Mouse (Mus musculus): ENCODE measurements around the gene B4galnt4. TPM values are rescaled to one million over a fixed set of nuclear protein-coding genes. Genes with fewer than 3 reads are reported as not detected.
"Not testable (repeated sequence)": the region's sequence is repeated elsewhere in the genome, so short reads cannot be mapped to it uniquely, and the experiment has no call there.

Gene B4galnt4
- polyA plus RNA-seq, 1 experiment from 2014 or later = 33.0 TPM

GRCm38 (mm10) chr7:141030390-141030789, 30.5 kb upstream of the B4galnt4 start:
- 36% methylated on average over 3 of the region's 3 CpGs for WGBS

DNA sequence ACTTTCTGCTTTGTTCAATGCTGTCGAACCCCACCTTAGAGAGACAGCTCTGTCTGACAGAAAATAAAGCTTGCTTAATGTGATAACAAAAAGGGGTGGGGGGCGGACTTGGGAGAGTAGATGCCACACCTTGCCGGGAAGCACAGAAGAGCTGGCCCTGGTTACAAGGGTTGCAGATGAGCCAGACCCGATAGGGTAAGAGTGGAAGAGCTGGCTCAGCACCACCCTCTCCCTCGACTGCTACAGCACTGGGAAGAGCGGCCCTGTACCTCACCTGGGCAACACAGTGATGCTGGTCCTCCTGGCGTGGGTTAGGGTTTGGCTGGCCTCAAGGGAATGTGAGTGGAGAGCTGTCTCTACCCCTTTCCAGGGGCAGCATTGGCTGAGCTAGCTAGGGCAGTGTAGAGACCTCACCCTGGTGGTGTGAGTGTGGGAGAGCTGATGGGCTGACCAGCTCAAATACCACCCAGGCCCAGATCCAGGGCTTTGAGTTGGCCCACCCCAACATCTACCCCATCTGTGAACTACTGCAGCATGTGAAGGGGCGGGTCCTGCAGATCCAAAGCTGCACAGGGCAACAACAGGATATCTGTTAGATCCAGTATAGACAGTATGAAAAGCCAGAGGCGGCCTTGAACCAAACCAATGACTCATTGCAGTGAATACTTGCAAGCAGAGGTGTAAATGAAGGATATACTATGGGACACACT, 28.3 kb upstream of the B4galnt4 start:
- no peak overlapping the region for H3K4me3 ChIP-seq
- no peak for ATAC-seq
- H3K36me3 ChIP-seq (ENCODE audit: poor library complexity, severe bottlenecking) = no peaks in the 10 kb centered on the region
- H3K27me3 ChIP-seq = no peaks in the 10 kb centered on the region
- H3K27ac ChIP-seq = no peak overlapping the region
- WGBS = 83% methylated on average over 9 of the region's 9 CpGs
- H3K4me1 ChIP-seq = no peaks in the 10 kb centered on the region
- no peaks in the 10 kb centered on the region for H3K9me3 ChIP-seq (replicated peaks)
- H3K4me2 ChIP-seq = no peak overlapping the region
- H3K9ac ChIP-seq = no peak overlapping the region

More at GRCm38 (mm10) chr7:141030390-141030789, 30.5 kb upstream of the B4galnt4 start:
- no peak overlapping the region for H3K27ac ChIP-seq
- ATAC-seq = no peak
- H3K4me1 ChIP-seq = peaks cover 14% of the 10 kb centered on the region
- H3K9me3 ChIP-seq (replicated peaks) = no peaks in the 10 kb centered on the region
- H3K27me3 ChIP-seq = no peaks in the 10 kb centered on the region
- no peak overlapping the region for H3K4me3 ChIP-seq
- no peak overlapping the region for H3K4me2 ChIP-seq
- H3K9ac ChIP-seq = no peak overlapping the region
- no peaks in the 10 kb centered on the region for H3K36me3 ChIP-seq (ENCODE audit: poor library complexity, severe bottlenecking)

DNA sequence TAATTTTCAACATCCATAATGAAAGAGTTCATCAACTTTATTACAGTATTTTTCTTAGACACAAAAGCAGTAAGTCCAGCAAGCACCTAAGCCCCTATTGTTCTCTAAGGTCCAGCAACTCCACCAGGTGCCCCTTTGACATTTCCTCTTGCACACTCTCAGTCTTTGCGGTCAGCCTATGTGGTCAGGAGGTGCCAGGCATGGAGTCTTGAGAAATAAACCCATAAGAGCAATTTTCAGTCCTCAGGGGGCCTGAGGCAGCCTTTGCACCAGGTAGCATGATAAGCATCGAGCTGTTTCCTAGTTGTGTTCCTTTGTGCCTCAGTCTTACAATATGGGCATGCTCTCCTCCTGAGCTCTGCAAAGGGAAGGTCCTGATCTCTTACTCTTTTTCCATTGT, 24.3 kb upstream of the B4galnt4 start:
- H3K27ac ChIP-seq; H3K4me3 ChIP-seq; H3K27me3 ChIP-seq; H3K9me3 ChIP-seq (replicated peaks); H3K9ac ChIP-seq; H3K4me2 ChIP-seq; ATAC-seq; H3K4me1 ChIP-seq; H3K36me3 ChIP-seq (ENCODE audit: poor library complexity, severe bottlenecking): not testable (repeated sequence)
- 85% methylated on average over 1 of the region's 2 CpGs for WGBS

- ATAC-seq = no peak
- Histone ChIP-seq H3K27me3 (no peaks in the 10 kb centered on the region), H3K9ac (no peak overlapping the region), H3K27ac (no peak overlapping the region), H3K36me3 (ENCODE audit: poor library complexity, severe bottlenecking) (no peaks in the 10 kb centered on the region), H3K4me2 (no peak overlapping the region), H3K4me3 (no peak overlapping the region), H3K9me3 (replicated peaks) (no peaks in the 10 kb centered on the region), H3K4me1 (no peaks in the 10 kb centered on the region)
- WGBS = 86% methylated on average over 19 of the region's 21 CpGs
Observed at GRCm38 (mm10) chr7:141038090-141039032, 22.5 kb upstream of the B4galnt4 start.

GRCm38 (mm10) chr7:141039386-141040107, 21.4 kb upstream of the B4galnt4 start:
- H3K9me3 ChIP-seq (replicated peaks) = no peaks in the 10 kb centered on the region
- no peak overlapping the region for H3K4me2 ChIP-seq
- no peak for ATAC-seq
- no peak overlapping the region for H3K27ac ChIP-seq
- WGBS = 92% methylated on average over 4 of the region's 4 CpGs
- no peaks in the 10 kb centered on the region for H3K36me3 ChIP-seq (ENCODE audit: poor library complexity, severe bottlenecking)
- no peak overlapping the region for H3K9ac ChIP-seq
- no peaks in the 10 kb centered on the region for H3K4me1 ChIP-seq
- H3K27me3 ChIP-seq = no peaks in the 10 kb centered on the region
- no peak overlapping the region for H3K4me3 ChIP-seq

DNA sequence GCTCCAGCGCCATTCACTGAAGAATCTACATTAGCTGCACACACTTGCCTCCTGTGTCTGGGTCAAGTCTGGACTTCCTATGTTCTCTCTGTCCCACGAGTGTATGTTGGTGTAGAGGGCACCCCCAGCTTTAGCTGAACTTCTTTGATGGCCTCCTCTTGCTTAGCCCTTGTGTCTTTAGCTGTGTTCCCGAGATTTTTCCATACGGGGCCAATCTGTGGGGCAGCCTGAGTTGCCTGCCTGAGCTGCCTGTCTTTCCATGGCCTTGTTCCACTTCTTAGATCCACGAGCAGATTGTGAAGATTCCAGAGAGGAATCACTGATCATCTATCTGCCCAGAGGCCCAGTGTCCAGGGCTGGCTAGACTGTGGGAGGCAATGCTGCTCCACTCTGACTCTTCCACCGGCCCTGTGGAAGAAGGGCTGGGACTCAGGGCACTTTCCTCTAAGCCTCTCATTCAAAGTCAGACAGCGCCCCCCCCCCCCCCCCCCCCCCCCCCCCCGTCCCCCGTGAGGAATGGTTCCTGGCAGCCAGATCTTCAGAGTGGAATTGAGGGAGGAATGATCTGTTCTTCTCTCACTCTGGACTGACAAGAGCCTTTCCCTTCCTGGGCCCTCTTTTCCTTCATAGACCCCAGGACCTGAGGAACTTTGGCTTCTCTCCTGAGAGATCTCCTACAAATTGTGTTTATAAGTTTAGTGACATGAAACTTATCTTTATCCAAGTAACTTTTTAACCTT, 19.9 kb upstream of the B4galnt4 start:
- no peak overlapping the region for H3K9ac ChIP-seq
- 44% methylated on average over 6 of the region's 9 CpGs for WGBS
- no peaks in the 10 kb centered on the region for H3K36me3 ChIP-seq (ENCODE audit: poor library complexity, severe bottlenecking)
- H3K27me3 ChIP-seq = no peaks in the 10 kb centered on the region
- H3K4me3 ChIP-seq = no peak overlapping the region
- peak overlapping the region; percentile 37; the same call in 1 of the 2 replicates for H3K27ac ChIP-seq
- no peak for ATAC-seq
- no peaks in the 10 kb centered on the region for H3K4me1 ChIP-seq
- H3K4me2 ChIP-seq = no peak overlapping the region
- no peaks in the 10 kb centered on the region for H3K9me3 ChIP-seq (replicated peaks)

DNA sequence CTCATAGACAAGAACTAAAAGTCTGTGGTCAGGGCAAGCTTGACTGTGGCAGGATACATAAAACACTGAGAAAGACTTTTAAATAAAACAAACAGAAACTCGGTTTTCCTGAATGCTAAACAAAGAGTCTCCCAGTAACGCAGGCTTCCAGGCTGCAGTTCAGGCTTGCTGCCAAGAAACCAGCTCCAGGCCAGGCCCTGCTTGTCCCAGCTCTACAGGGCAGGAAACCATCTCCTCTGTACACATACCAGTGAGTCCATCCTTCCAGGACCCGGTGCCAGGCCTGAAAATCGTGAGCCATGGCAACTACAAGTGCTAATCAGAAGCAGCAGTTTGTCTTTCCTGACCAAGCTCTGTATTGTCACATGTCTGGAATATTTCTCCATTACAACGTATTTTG, 19.2 kb upstream of the B4galnt4 start:
- Histone ChIP-seq H3K27me3 (no peaks in the 10 kb centered on the region), H3K4me1 (no peaks in the 10 kb centered on the region), H3K9me3 (replicated peaks) (no peaks in the 10 kb centered on the region), H3K27ac (peak overlapping the region; percentile 37; the same call in 1 of the 2 replicates), H3K9ac (no peak overlapping the region), H3K4me2 (no peak overlapping the region), H3K36me3 (ENCODE audit: poor library complexity, severe bottlenecking) (no peaks in the 10 kb centered on the region), H3K4me3 (no peak overlapping the region)
- ATAC-seq = peak; percentile 70; the same call in 1 of the 2 replicates
- WGBS = 28% methylated on average over 5 of the region's 5 CpGs

GRCm38 (mm10) chr7:141042539-141042938, 18.4 kb upstream of the B4galnt4 start:
- WGBS = 51% methylated on average over 4 of the region's 4 CpGs
- no peak for ATAC-seq
- Histone ChIP-seq H3K9ac (no peak overlapping the region), H3K36me3 (ENCODE audit: poor library complexity, severe bottlenecking) (no peaks in the 10 kb centered on the region), H3K9me3 (replicated peaks) (no peaks in the 10 kb centered on the region), H3K4me1 (no peaks in the 10 kb centered on the region), H3K27me3 (no peaks in the 10 kb centered on the region), H3K4me3 (no peak overlapping the region), H3K4me2 (no peak overlapping the region), H3K27ac (no peak overlapping the region)

- 77% methylated on average over 6 of the region's 6 CpGs for WGBS
- Histone ChIP-seq H3K27me3 (no peaks in the 10 kb centered on the region), H3K4me1 (peaks cover 7% of the 10 kb centered on the region), H3K27ac (no peak overlapping the region), H3K9me3 (replicated peaks) (no peaks in the 10 kb centered on the region; the same call in 1 of the 2 replicates), H3K4me2 (peak overlapping the region; percentile 70), H3K4me3 (no peak overlapping the region), H3K9ac (peak overlapping the region; percentile 57; the same call in 1 of the 2 replicates), H3K36me3 (ENCODE audit: poor library complexity, severe bottlenecking) (no peaks in the 10 kb centered on the region)
- ATAC-seq = no peak
Observed at GRCm38 (mm10) chr7:141046931-141047580, 13.8 kb upstream of the B4galnt4 start.

- peaks cover 7% of the 10 kb centered on the region for H3K4me1 ChIP-seq
- no peaks in the 10 kb centered on the region for H3K27me3 ChIP-seq
- H3K9me3 ChIP-seq (replicated peaks) = no peaks in the 10 kb centered on the region; the same call in 1 of the 2 replicates
- ATAC-seq = peak; percentile 84
- H3K4me3 ChIP-seq = peak overlapping the region; percentile 38
- peak overlapping the region; percentile 70 for H3K4me2 ChIP-seq
- peak overlapping the region; percentile 57 for H3K9ac ChIP-seq
- WGBS = 7% methylated on average over 15 of the region's 19 CpGs
- peak overlapping the region; percentile 66 for H3K27ac ChIP-seq
- H3K36me3 ChIP-seq (ENCODE audit: poor library complexity, severe bottlenecking) = no peaks in the 10 kb centered on the region
Observed at GRCm38 (mm10) chr7:141047581-141048225, 13.2 kb upstream of the B4galnt4 start.

Data from forebrain, embryonic 13.5 days (tissue).